Mouse (Mus musculus) brain, embryonic 14.5 days (tissue): ENCODE measurements at regions not wholly inside any gene's neighbourhood (a gene's known extent, or its start where the extent isn't known, plus 50 kb on each side); places are given as distances from the start of the nearest gene placed in this dataset.

ENCODE experiments used
- CTCF ChIP-seq: fragments of 200-500 bp; IDR thresholded peaks from 2 replicates; pipeline ENCODE4 v1.5.1; 2012; ENCODE audit warnings: inconsistent platforms, mild to moderate bottlenecking, moderate library complexity, borderline replicate concordance; ENCODE audit not compliant: insufficient read depth, insufficient read length; ENCODE audit errors: extremely low read depth
- POLR2A ChIP-seq: fragments of 200-500 bp; IDR thresholded peaks from 2 replicates; pipeline ENCODE4 v1.6.1; 2012; ENCODE audit warnings: mild to moderate bottlenecking, inconsistent platforms, borderline replicate concordance; ENCODE audit not compliant: poor library complexity, insufficient read depth, insufficient read length, severe bottlenecking; ENCODE audit errors: extremely low read depth

- TF ChIP-seq CTCF (no peak), POLR2A (no peak)
These were observed 56.2 kb upstream of the Ephb1 start for GRCm38 (mm10) chr9:102410666-102411065.
